ENCODE assay signal across 8 mouse cellular contexts in genomic region chr17:26561290-26561640, GRCm38 (mm10). TPM values are rescaled to one million over a fixed set of nuclear protein-coding genes. Genes with fewer than 3 reads are reported as not detected.
DNase-seq lines count a peak whose midpoint lies in the region; ATAC-seq and TF ChIP-seq lines count a peak whose summit lies in the region.

Gene Ergic1, plus strand, starts transcription at chr17:26561489.

- H3K9me3 ChIP-seq in hindbrain, embryonic 16.5 days (ENCODE audit: control insufficient read depth, low read length), result no peaks in the 10 kb centered on the region

- peak within 1 kb of the TSS; percentile 87 for H3K9ac ChIP-seq in hindbrain, embryonic 16.5 days (ENCODE audit: low read depth, low read length)

- DNase-seq in T-cell, adult 2 months (ENCODE audit: low spot score), result peak; percentile 79
- DNase-seq in cerebellum, postnatal 4 days (ENCODE audit: low spot score in 2 of 2), result peak; percentile 88 to 93
- DNase-seq in gastrocnemius, adult 2 months, result peak; percentile 97
- peak; percentile 74 for DNase-seq in left cerebral cortex, adult 11 months (ENCODE audit: low spot score)
- peak; percentile 95 for DNase-seq in lung, postnatal 36 days
- DNase-seq in retina, embryonic 14.5 days (ENCODE audit: low spot score), result peak; percentile 88
- peak; percentile 92 for DNase-seq in thymus, postnatal 4 days

- intact Hi-C loops in gastrocnemius, adult 2 months (cut with DNase I), result loop anchor here (5.0 kb wide), 1 partner anchor 76 kb away; no protein-coding TSS in a partner anchor

- peaks cover 23% of the 10 kb centered on the region for H3K4me1 ChIP-seq in hindbrain, embryonic 16.5 days (ENCODE audit: control insufficient read depth, insufficient read depth, low read depth, low read length)

- under 1% methylated on average over 34 of the region's 36 CpGs for WGBS in hindbrain, embryonic 16.5 days

- H3K27ac ChIP-seq in gastrocnemius, adult 2 months, result peak within 1 kb of the TSS; percentile 91
- H3K27ac ChIP-seq in hindbrain, embryonic 16.5 days (ENCODE audit: low read depth, low read length), result peak within 1 kb of the TSS; percentile 84

- no peaks in the 10 kb centered on the region for H3K27me3 ChIP-seq in hindbrain, embryonic 16.5 days (replicated peaks; ENCODE audit: control insufficient read depth, insufficient read depth, low read length)

- TF ChIP-seq CTCF in gastrocnemius, adult 2 months (IDR thresholded peaks at IDR 0.05), result no peak

- peak; percentile 98 for ATAC-seq in hindbrain, embryonic 16.5 days

- H3K4me2 ChIP-seq in hindbrain, embryonic 16.5 days (ENCODE audit: low read length), result peak within 1 kb of the TSS; percentile 62

- H3K4me3 ChIP-seq in gastrocnemius, adult 2 months, result peak within 1 kb of the TSS; percentile 90
- peak within 1 kb of the TSS; percentile 85 for H3K4me3 ChIP-seq in hindbrain, embryonic 16.5 days (ENCODE audit: low read length)

- H3K36me3 ChIP-seq in hindbrain, embryonic 16.5 days (ENCODE audit: control insufficient read depth, insufficient read depth, low read length), result 0 out of 2 replicates have a peak, but pooled peaks cover 4% of the 10 kb centered on the region

RNA-seq across cellular contexts. Expression of gene Ergic1, which starts in this region (rescaled TPM):
- total RNA-seq in gastrocnemius, adult 2 months (2021), result 10 to 100 TPM; 40.3 to 60.3 TPM
- 97.0 and 106 TPM in 2 replicates for polyA plus RNA-seq in hindbrain, embryonic 16.5 days (2015; fragmentation: Nextera tagmentation; extraction: Ambion mirVana)

Comparison
In these comparisons a context has a peak if more than half of its experiments do, and no peak if none do; other contexts are left out.
1. Peak in every context shown above with its lines: DNase-seq, ATAC-seq, H3K4me3 ChIP-seq and H3K27ac ChIP-seq.